Mouse (Mus musculus): ENCODE measurements around the gene Pbld2. TPM values are rescaled to one million over a fixed set of nuclear protein-coding genes. Genes with fewer than 3 reads are reported as not detected.
A peak's percentile ranks its signal among the peaks of the same experiment; 100 is the strongest.

The Pbld2 gene
- polyA plus RNA-seq, 1 experiment from 2014 or later: 36.2 TPM

DNA sequence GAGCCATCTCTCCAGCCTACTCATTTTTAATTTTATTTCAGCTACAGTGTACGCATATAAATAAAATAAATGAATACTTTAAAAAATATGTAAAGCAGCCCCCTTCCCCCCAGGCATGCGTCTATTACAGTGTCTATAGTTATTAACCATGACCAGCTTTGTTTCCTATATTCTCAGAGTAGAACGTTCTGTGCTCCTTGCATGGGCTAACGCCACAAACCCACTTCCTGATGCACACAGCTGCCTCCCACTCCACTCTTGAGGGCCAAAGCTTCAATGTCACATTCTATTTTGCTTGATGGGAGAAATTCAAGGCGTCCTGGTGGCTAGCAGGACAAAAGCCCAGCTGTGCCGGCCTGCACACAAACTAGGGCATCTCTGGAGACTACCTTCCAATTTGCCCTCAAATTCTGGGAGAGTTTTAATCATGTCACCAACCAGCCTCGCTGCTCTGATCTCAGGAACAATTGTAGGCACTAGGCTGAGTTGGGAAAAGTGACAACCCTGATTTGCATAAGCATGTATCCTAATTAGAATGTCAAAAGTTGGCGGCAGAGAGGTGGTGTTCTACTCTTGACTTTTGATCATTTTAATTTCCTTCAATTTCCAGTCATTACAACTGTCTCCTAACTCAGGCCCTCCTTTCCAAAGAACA lies 65.1 kb downstream of the Pbld2 start:
- TF ChIP-seq CTCF (IDR thresholded peaks at IDR 0.05; ENCODE audit: low read depth): no peak
- H3K4me1 ChIP-seq (replicated peaks; ENCODE audit: control insufficient read depth, insufficient read depth, low read length): no peaks in the 10 kb centered on the region
- H3K27me3 ChIP-seq (replicated peaks; ENCODE audit: control insufficient read depth, insufficient read depth, low read length): no peaks in the 10 kb centered on the region
- H3K36me3 ChIP-seq (ENCODE audit: control insufficient read depth, insufficient read depth): no peaks in the 10 kb centered on the region
- no peak overlapping the region for H3K27ac ChIP-seq (ENCODE audit: low read depth, low read length)
- no peak overlapping the region for H3K9ac ChIP-seq (ENCODE audit: low read depth, low read length)
- no peaks in the 10 kb centered on the region for H3K9me3 ChIP-seq (ENCODE audit: control insufficient read depth)
- ATAC-seq: no peak
- no peak overlapping the region for H3K4me3 ChIP-seq (ENCODE audit: low read depth, low read length)
- 61% methylated on average over 8 of the region's 8 CpGs for WGBS
- peak overlapping the region; percentile 54 for H3K4me2 ChIP-seq (replicated peaks; ENCODE audit: low read depth)

DNA sequence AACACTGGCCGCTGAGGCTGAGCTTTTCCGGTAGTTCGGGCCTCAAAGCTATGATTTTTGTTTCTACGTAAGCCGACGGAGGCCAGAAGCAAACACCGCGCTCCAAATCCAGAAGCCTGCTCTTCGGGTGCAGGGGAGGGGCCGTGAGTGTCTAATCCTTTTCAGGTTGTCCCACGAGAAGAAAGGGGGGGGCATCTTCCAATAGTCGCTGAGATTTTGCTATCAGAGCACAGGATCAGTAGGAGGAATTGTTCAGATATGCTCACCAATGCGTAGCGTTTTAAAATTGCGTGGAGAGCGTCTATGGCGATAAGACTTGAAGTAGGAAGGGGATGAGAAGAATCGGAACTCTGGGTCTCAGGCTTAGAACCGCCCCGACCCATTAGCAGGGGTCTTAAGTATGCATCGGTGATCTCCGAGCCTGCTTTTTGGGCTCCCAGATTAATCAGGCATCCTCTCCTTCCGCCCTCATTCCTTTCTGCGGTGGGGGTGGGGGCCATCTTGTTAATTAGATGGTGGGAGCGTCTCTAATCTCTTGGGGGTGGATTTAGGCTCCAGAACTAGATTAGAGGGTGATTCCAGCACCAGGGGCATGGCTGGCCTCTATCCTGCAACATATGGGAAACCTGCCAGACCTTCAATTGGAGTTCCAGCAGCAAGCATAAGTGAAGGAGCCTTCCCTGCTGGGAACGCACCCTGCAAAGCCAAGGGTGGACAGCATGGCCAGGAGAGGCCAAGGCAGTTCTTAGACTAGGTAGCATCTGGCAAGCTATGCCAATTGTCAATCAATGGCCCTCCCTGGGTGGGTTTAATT lies 65.8 kb downstream of the Pbld2 start:
- Histone ChIP-seq H3K4me3 (ENCODE audit: low read depth, low read length) (peak overlapping the region; percentile 17; the same call in 1 of the 2 replicates), H3K27ac (ENCODE audit: low read depth, low read length) (no peak overlapping the region), H3K36me3 (ENCODE audit: control insufficient read depth, insufficient read depth) (no peaks in the 10 kb centered on the region), H3K9me3 (ENCODE audit: control insufficient read depth) (no peaks in the 10 kb centered on the region), H3K4me1 (replicated peaks; ENCODE audit: control insufficient read depth, insufficient read depth, low read length) (no peaks in the 10 kb centered on the region), H3K27me3 (replicated peaks; ENCODE audit: control insufficient read depth, insufficient read depth, low read length) (no peaks in the 10 kb centered on the region), H3K4me2 (replicated peaks; ENCODE audit: low read depth) (peak overlapping the region; percentile 54), H3K9ac (ENCODE audit: low read depth, low read length) (no peak overlapping the region)
- ATAC-seq: no peak
- 10% methylated on average over 26 of the region's 26 CpGs for WGBS
- TF ChIP-seq CTCF (IDR thresholded peaks at IDR 0.05; ENCODE audit: low read depth): no peak

DNA sequence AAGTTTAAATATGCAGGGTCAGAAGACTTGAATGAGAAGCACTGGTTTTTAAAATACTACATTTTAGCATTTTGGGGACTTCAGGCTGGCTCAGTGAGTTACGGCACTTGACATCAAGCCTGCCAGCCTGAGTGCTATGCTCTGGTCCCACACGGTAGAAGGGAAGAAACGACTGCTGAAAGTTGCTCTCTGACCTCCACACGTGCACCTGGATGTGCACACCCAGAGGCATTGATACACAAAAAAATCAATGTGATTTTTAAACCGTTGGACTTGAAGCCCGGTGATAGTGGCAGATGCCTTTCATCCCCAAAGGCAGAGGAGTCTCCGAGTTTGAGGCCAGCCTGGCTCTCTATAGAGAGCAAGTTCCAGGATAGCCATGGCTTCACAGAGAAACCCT lies 67.8 kb downstream of the Pbld2 start:
- H3K27me3 ChIP-seq (replicated peaks; ENCODE audit: control insufficient read depth, insufficient read depth, low read length): no peaks in the 10 kb centered on the region
- no peaks in the 10 kb centered on the region for H3K9me3 ChIP-seq (ENCODE audit: control insufficient read depth)
- WGBS: 49% methylated on average over 7 of the region's 7 CpGs
- H3K9ac ChIP-seq (ENCODE audit: low read depth, low read length): no peak overlapping the region
- H3K4me1 ChIP-seq (replicated peaks; ENCODE audit: control insufficient read depth, insufficient read depth, low read length): no peaks in the 10 kb centered on the region
- no peak for TF ChIP-seq CTCF (IDR thresholded peaks at IDR 0.05; ENCODE audit: low read depth)
- H3K36me3 ChIP-seq (ENCODE audit: control insufficient read depth, insufficient read depth): no peaks in the 10 kb centered on the region
- H3K4me2 ChIP-seq (replicated peaks; ENCODE audit: low read depth): no peak overlapping the region
- ATAC-seq: no peak
- H3K27ac ChIP-seq (ENCODE audit: low read depth, low read length): no peak overlapping the region
- no peak overlapping the region for H3K4me3 ChIP-seq (ENCODE audit: low read depth, low read length)

GRCm38 (mm10) chr10:63092616-63093550 lies 68.8 kb downstream of the Pbld2 start:
- no peaks in the 10 kb centered on the region for H3K9me3 ChIP-seq (ENCODE audit: control insufficient read depth)
- H3K9ac ChIP-seq (ENCODE audit: low read depth, low read length): no peak overlapping the region
- ATAC-seq: no peak
- no peak overlapping the region for H3K4me2 ChIP-seq (replicated peaks; ENCODE audit: low read depth)
- no peak overlapping the region for H3K27ac ChIP-seq (ENCODE audit: low read depth, low read length)
- TF ChIP-seq CTCF (IDR thresholded peaks at IDR 0.05; ENCODE audit: low read depth): no peak
- H3K4me3 ChIP-seq (ENCODE audit: low read depth, low read length): no peak overlapping the region
- no peaks in the 10 kb centered on the region for H3K36me3 ChIP-seq (ENCODE audit: control insufficient read depth, insufficient read depth)
- 76% methylated on average over 10 of the region's 10 CpGs for WGBS
- H3K4me1 ChIP-seq (replicated peaks; ENCODE audit: control insufficient read depth, insufficient read depth, low read length): no peaks in the 10 kb centered on the region
- H3K27me3 ChIP-seq (replicated peaks; ENCODE audit: control insufficient read depth, insufficient read depth, low read length): 0 out of 2 replicates have a peak, but pooled peaks cover under 1% of the 10 kb centered on the region

- Histone ChIP-seq H3K9me3 (ENCODE audit: control insufficient read depth) (no peaks in the 10 kb centered on the region), H3K36me3 (ENCODE audit: control insufficient read depth, insufficient read depth) (no peaks in the 10 kb centered on the region), H3K4me1 (replicated peaks; ENCODE audit: control insufficient read depth, insufficient read depth, low read length) (0 out of 2 replicates have a peak, but pooled peaks cover 2% of the 10 kb centered on the region), H3K4me2 (replicated peaks; ENCODE audit: low read depth) (no peak overlapping the region), H3K27ac (ENCODE audit: low read depth, low read length) (no peak overlapping the region), H3K9ac (ENCODE audit: low read depth, low read length) (no peak overlapping the region), H3K27me3 (replicated peaks; ENCODE audit: control insufficient read depth, insufficient read depth, low read length) (peaks cover 15% of the 10 kb centered on the region), H3K4me3 (ENCODE audit: low read depth, low read length) (no peak overlapping the region)
- TF ChIP-seq CTCF (IDR thresholded peaks at IDR 0.05; ENCODE audit: low read depth): no peak
- 62% methylated on average over 2 of the region's 2 CpGs for whole genome bisulfite sequencing
- no peak for ATAC-seq
Measured at GRCm38 (mm10) chr10:63096757-63097156, 72.6 kb downstream of the Pbld2 start.

DNA sequence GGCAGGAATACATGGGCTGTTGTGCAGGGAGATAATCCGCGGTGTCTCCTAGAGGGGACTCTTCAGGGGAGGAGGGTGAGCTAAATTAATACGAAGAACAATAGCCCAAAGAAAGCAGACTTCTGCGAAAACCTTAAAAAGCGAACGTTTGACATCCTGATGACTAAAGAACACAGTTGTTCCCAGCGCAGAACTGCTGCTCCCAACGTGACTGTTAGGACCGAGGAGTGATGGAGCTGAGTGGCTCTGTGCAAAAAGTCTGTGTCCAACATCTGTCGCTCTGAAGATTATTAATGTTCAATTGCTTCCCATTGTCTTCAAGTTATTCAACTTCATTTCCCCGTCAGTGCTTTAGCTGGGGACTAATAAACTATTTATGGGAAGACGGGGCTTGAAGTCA lies 74.1 kb downstream of the Pbld2 start:
- Histone ChIP-seq H3K4me1 (replicated peaks; ENCODE audit: control insufficient read depth, insufficient read depth, low read length) (0 out of 2 replicates have a peak, but pooled peaks cover 2% of the 10 kb centered on the region), H3K36me3 (ENCODE audit: control insufficient read depth, insufficient read depth) (no peaks in the 10 kb centered on the region), H3K4me2 (replicated peaks; ENCODE audit: low read depth) (no peak overlapping the region), H3K27me3 (replicated peaks; ENCODE audit: control insufficient read depth, insufficient read depth, low read length) (peaks cover 15% of the 10 kb centered on the region), H3K9me3 (ENCODE audit: control insufficient read depth) (no peaks in the 10 kb centered on the region), H3K9ac (ENCODE audit: low read depth, low read length) (no peak overlapping the region), H3K4me3 (ENCODE audit: low read depth, low read length) (no peak overlapping the region), H3K27ac (ENCODE audit: low read depth, low read length) (no peak overlapping the region)
- TF ChIP-seq CTCF (IDR thresholded peaks at IDR 0.05; ENCODE audit: low read depth): no peak
- no peak for ATAC-seq
- 70% methylated on average over 12 of the region's 12 CpGs for WGBS

Data from intestine, postnatal 0 days (tissue).